Mouse (Mus musculus) macrophage (primary cell): Measurements from ENCODE around the gene Nmnat3. TPM values are rescaled to one million over a fixed set of nuclear protein-coding genes. Genes with fewer than 3 reads are reported as not detected.

ENCODE experiments used
- H3K27ac ChIP-seq: fragments of 350-480 bp; formaldehyde crosslinking; 2 replicates; pipeline ENCODE4 v1.9.0; 2021
- H3K36me3 ChIP-seq: fragments of 350-480 bp; formaldehyde crosslinking; 2 replicates; pipeline ENCODE4 v1.9.0; 2021; ENCODE audit errors: inconsistent target
- H3K4me3 ChIP-seq: fragments of 350-480 bp; formaldehyde crosslinking; 2 replicates; pipeline ENCODE4 v1.9.0; 2021; ENCODE audit errors: inconsistent target
- H3K79me2 ChIP-seq: fragments of 350-480 bp; formaldehyde crosslinking; 2 replicates; pipeline ENCODE4 v1.9.0; 2021; ENCODE audit errors: inconsistent target
- WGBS: methylation state at CpG from one replicate; pipeline ENCODE4 v1.1.7; 2026; ENCODE audit warnings: inconsistent platforms; ENCODE audit not compliant: missing documents; 5-methylcytosine and 5-hydroxymethylcytosine counted together
- polyA plus RNA-seq: library from polyadenylated mRNA; stranded (reverse); fragments of 250-400 nt; gene quantifications from 3 replicates; pipeline ENCODE4 v1.2.4, GENCODE M21; 2018; ENCODE audit warnings: inconsistent platforms

Gene Nmnat3
- polyA plus RNA-seq, 1 experiment from 2014 or later = 5.7 TPM

DNA sequence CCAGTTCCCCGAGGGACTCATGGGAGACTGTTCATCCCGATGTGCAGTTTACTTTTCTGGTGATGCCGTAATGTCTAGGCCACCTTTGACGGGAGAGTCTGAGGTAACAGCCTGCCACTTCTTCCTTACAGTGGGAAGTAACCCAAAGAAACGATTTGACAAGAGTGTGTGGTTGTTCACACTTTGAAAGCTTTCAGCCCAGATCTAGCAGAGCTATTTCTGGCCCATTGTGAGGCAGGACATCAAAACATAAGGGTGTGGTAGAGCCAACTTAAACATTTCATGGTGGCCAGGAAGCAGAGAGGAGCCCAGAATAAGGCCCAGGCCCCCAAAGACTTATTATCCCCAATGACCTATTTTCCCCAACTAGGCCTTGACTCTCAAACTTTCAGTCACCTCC lies 114.4 kb downstream of the Nmnat3 start:
- 82% methylated on average over 5 of the region's 5 CpGs for WGBS
- no peak overlapping the region for H3K27ac ChIP-seq
- no peaks in the 10 kb centered on the region for H3K79me2 ChIP-seq
- no peaks in the 10 kb centered on the region for H3K36me3 ChIP-seq
- H3K4me3 ChIP-seq = no peak overlapping the region

DNA sequence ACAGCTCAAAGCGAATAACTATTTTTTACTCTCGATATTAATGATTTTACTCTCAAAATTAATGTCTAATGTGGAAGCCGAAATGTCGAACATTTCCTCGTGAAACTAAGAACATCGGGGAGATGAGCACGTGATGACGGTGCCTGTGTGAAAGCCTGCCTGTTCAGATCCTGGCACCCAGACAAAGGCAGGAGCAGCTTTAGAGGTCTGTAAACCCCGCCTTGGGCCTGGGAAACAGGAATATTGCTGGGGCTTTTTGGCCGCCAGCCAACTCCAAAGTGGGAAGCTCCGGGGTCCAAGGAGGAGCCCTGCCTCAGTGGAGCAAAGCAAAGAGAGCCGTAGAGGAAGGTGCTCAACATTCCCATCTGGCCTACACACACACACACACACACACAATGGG lies 120.5 kb downstream of the Nmnat3 start:
- Histone ChIP-seq H3K27ac (no peak overlapping the region), H3K79me2 (no peaks in the 10 kb centered on the region), H3K4me3 (no peak overlapping the region), H3K36me3 (no peaks in the 10 kb centered on the region)
- WGBS = 95% methylated on average over 12 of the region's 12 CpGs

DNA sequence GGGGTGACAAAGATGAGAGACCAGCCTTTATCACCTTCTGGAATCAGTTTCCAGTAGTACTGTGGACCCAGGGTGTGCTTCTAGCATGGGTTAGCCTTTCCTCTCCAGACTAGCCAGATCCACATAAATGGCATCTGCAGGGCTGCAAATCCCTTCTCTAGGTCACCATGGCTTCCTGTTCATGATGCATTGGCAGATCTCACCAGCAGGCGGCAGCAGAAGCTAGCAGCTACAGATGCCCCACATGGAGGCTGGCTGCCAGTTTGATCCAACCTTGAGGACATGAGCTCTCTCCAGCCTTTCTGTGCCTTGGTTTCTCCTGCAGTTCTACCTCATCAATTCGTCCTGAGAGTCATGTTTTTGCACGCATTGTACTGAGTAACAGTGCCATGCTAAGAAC lies 121.9 kb downstream of the Nmnat3 start:
- Histone ChIP-seq H3K4me3 (no peak overlapping the region), H3K36me3 (no peaks in the 10 kb centered on the region), H3K27ac (no peak overlapping the region), H3K79me2 (no peaks in the 10 kb centered on the region)
- 57% methylated on average over 3 of the region's 3 CpGs for WGBS

DNA sequence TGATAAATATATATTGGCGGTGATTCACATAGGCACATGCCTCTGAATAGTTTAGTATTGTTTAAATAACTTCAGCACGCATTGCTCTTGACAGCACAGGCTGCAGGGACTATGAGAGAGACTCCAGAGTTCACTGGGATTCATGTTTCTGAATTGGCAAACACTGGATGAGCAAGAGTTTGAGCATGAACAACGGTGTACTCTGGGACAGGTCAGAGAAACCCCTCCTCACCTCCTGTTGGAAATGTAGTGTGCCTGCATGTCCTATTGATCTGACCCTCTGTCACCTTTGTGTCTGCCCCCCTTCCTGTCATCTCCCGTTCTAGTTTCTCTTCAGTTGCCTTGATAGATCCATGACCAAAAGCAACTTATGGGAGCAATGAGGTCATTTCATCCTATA lies 128.2 kb downstream of the Nmnat3 start:
- H3K36me3 ChIP-seq = no peaks in the 10 kb centered on the region
- WGBS = 91% methylated on average over 4 of the region's 4 CpGs

DNA sequence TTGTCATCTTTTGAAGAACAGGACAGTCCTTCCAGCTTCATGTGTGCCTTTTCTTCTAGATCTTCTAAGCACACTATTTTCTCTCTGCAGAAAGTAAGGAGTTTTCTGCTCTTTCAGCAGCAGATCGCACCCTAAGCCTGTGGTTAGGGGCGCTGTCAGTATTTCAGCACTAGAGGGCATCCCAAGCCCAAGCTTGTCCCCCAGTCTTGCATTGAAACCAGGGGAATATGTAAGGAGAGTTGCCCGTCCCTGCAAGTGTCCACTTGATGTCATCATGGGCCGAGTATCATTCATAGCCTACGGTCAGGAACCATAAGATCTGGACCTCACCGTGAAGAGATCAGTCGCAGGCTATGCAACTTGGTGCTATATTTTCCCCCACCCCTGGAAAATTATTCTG lies 130.7 kb downstream of the Nmnat3 start:
- 63% methylated on average over 7 of the region's 7 CpGs for WGBS
- no peaks in the 10 kb centered on the region for H3K79me2 ChIP-seq
- no peaks in the 10 kb centered on the region for H3K36me3 ChIP-seq
- no peak overlapping the region for H3K4me3 ChIP-seq
- no peak overlapping the region for H3K27ac ChIP-seq

More for the DNA sequence above, 128.2 kb downstream of the Nmnat3 start:
- H3K27ac ChIP-seq = no peak overlapping the region
- H3K79me2 ChIP-seq = no peaks in the 10 kb centered on the region
- no peak overlapping the region for H3K4me3 ChIP-seq

DNA sequence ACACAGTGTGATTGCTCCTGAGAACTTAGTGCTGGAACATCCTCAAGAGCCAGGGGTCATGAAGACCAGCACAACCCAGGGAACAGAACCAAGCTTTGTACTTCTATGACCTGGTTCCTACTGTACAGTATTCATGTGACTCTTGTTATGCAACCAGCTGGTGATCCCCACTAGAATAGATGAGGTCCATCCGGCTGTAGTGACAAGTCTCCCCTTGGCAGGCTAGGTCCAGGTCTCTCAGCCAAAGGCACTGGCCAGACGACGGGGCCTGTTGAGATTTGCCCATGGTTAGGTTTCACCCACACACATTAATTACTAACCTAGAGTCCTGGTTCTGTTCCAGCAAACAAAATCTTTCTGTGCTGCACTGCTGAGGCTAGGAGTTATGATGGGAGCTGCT lies 131.1 kb downstream of the Nmnat3 start:
- WGBS = 96% methylated on average over 3 of the region's 3 CpGs
- Histone ChIP-seq H3K36me3 (no peaks in the 10 kb centered on the region), H3K27ac (no peak overlapping the region), H3K4me3 (no peak overlapping the region), H3K79me2 (no peaks in the 10 kb centered on the region)

DNA sequence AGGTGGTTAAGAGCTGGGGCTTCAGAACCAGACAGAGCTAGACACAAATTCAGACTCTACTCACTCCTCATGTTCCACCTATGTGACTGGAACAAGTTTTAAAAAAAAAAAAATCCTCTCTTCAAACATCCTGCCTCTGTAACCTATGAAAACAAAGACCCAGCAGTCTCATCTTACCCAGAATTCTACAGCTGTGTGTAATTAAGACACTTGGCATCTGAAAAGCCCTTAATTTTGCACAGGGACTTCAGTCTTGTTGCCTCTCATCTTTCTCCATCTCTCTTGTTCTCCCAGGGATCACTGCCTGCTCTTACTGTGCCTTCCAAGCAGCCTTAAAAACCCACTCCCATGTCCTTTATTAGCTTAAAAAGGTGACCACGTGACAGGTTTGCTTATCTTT lies 133.4 kb downstream of the Nmnat3 start:
- 53% methylated on average over 1 of the region's 1 CpGs for WGBS
- H3K27ac ChIP-seq = no peak overlapping the region
- H3K36me3 ChIP-seq = no peaks in the 10 kb centered on the region
- no peak overlapping the region for H3K4me3 ChIP-seq
- H3K79me2 ChIP-seq = no peaks in the 10 kb centered on the region

DNA sequence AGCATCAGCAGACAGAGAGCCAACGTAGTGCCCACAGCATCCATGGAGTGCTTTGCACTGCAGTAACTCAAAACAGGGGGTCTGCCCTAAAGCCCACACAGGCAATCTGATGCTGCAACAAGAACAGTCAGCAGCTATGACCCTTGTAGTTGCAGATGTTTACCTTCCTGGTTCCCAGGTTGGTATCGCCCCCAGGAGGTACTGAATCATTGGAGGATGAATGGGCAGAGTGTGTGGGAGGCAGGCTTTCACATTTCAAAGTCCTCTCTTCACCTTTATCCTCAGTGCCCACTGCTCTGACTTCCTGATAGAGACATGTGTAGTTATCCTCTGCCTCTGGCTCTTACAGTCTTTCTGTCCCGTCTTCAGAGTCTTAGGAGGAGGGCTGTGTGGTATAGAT lies 134.7 kb downstream of the Nmnat3 start:
- Histone ChIP-seq H3K27ac (no peak overlapping the region), H3K36me3 (no peaks in the 10 kb centered on the region), H3K79me2 (no peaks in the 10 kb centered on the region), H3K4me3 (no peak overlapping the region)
- 86% methylated on average over 3 of the region's 3 CpGs for WGBS

DNA sequence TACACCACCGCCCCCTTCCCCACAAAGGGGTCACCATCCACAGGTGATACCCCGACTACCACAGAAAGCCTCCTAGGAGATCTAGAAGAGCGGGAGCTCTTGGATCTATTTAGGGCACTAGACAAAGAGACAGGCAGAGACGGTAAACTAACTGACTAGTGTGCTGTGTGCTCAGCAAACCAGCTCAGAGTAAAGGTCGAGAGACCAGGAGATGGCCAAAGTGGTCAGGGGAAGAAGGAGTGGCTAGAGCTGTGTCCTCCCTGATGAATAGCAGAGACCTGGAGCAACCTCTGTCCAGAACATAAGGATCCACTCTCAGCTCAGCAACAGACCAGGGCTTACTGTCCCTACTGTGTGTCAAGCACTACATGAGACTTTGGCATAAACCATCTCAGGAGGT lies 135.4 kb downstream of the Nmnat3 start, which contains the start of gene Rbp1:
Rbp1 (plus strand) TSS at position 306 of the 400 bp plus-strand sequence.
- no peak within 1 kb of the TSS for H3K27ac ChIP-seq

DNA sequence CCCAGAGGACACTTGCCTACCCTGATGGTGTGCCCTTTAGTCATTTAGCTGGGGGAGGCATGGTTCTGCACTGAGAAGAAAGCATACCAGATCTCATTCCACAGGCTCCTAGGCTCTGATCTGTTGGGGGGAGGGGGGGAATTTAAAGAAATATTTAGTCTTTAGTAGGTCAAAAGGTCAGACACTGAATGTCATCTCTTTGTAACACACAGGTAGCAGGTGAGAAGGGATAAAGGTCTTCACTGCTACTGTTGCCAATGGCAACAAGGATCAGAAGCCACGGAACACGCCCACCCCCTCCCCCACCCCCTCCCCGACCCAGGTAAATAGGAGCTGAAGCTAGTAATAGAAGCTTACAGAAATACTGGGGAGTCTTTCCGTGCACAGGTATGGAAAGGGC lies 136.5 kb downstream of the Nmnat3 start:
- 57% methylated on average over 4 of the region's 4 CpGs for WGBS
- no peak overlapping the region for H3K4me3 ChIP-seq
- no peaks in the 10 kb centered on the region for H3K36me3 ChIP-seq
- no peaks in the 10 kb centered on the region for H3K79me2 ChIP-seq
- no peak overlapping the region for H3K27ac ChIP-seq

More for the DNA sequence above, 135.4 kb downstream of the Nmnat3 start, which contains the start of gene Rbp1:
- 95% methylated on average over 5 of the region's 5 CpGs for WGBS
- no peaks in the 10 kb centered on the region for H3K36me3 ChIP-seq
- H3K4me3 ChIP-seq = no peak within 1 kb of the TSS
- H3K79me2 ChIP-seq = no peaks in the 10 kb centered on the region

DNA sequence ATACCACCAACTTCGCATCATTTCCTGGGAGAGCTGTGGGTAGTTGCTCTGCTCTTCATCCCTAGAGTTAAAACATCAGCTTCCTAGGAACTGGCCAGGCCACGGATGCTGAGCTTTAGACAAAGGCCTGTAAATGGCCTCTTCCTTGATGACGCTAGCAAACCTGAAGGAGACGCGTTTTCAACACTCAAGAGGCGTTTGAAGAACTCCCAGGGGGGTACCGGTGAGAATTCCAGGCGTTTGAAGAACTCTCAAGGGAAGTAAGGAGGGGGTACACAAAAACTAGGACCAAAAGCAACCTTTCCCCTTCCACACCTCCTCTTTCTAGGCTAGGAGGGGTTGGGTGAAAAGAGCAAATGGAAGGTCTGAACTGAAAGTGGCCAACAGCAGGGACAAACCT lies 137.1 kb downstream of the Nmnat3 start:
- Histone ChIP-seq H3K36me3 (no peaks in the 10 kb centered on the region), H3K79me2 (no peaks in the 10 kb centered on the region), H3K27ac (no peak overlapping the region), H3K4me3 (no peak overlapping the region)
- WGBS = 6% methylated on average over 8 of the region's 8 CpGs

DNA sequence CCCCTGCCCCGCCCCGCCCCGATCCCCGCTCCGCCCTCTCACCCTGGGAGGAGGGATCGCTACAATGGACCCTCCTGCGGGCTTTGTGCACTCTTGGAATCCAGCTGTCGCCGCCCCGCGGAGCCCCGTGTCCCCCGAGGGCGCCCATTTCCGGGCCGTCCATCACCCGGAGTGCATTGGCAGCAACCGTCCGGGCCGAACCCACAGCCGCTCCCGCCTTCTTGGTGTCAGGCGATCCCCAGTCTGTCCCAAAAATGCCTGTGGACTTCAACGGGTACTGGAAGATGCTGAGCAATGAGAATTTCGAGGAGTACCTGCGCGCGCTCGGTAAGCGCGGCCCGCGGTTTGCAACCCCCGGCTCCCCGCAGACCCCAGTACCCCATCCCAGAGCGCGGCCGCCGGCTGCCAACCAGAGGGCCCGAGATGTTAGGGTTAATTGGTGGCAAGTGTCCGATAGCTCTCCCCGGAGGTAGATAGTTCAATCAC lies 137.5 kb downstream of the Nmnat3 start:
- Histone ChIP-seq H3K27ac (no peak overlapping the region), H3K36me3 (no peaks in the 10 kb centered on the region), H3K4me3 (no peak overlapping the region), H3K79me2 (no peaks in the 10 kb centered on the region)
- WGBS = 1% methylated on average over 33 of the region's 42 CpGs

DNA sequence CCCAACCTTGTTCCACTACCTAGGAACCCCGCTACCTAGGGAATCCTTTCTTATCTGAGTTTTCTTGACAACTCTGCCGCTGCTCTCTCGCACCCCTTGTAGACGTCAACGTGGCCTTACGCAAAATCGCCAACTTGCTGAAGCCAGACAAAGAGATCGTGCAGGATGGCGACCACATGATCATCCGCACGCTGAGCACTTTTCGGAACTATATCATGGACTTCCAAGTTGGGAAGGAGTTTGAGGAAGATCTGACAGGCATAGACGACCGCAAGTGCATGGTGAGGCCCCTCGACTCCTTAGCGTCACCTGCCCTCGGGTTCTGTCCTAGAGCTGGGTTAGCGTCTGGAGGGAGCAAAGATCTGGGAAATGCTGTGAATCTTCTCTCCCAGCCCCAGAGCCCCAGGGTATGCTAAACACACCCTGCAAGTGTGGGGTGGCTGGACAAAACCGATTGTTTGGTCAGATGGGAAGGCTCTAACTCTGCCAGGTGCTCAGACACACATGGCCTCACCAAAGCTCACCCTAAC lies 138.2 kb downstream of the Nmnat3 start:
- WGBS = 13% methylated on average over 19 of the region's 19 CpGs
- Histone ChIP-seq H3K79me2 (no peaks in the 10 kb centered on the region), H3K36me3 (no peaks in the 10 kb centered on the region), H3K4me3 (no peak overlapping the region), H3K27ac (no peak overlapping the region)

DNA sequence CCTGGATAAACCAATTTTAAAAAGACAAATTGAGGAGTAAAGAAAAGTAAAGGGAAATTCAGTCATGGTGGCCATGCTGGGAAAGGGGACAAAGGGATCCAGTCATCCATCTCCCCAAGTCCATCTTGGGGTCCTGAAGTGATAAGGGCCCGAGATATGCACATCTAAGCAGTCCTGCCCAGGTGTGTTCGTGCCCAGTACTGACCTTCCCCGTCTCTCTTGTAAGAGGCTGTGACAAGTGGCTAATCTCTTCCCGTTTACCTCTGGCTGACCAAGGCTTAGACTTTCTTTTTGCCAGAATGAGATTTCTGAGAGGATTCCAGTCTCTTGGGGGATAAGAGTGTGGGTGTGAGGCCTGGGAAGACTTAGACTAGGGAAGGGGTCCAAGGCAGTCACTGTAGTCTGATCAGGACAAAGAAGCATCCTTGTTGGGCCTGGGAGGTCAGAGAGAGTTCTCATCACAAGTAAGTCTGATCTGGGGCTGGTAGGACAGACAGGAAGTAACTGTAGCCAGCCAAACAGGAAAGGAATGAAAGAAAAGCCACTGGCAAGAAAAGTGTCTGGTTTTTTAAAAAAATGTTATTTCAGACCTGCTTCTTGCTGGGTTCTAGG lies 140.8 kb downstream of the Nmnat3 start:
- Histone ChIP-seq H3K79me2 (no peaks in the 10 kb centered on the region), H3K4me3 (no peak overlapping the region), H3K27ac (no peak overlapping the region), H3K36me3 (no peaks in the 10 kb centered on the region)
- 83% methylated on average over 4 of the region's 4 CpGs for WGBS

DNA sequence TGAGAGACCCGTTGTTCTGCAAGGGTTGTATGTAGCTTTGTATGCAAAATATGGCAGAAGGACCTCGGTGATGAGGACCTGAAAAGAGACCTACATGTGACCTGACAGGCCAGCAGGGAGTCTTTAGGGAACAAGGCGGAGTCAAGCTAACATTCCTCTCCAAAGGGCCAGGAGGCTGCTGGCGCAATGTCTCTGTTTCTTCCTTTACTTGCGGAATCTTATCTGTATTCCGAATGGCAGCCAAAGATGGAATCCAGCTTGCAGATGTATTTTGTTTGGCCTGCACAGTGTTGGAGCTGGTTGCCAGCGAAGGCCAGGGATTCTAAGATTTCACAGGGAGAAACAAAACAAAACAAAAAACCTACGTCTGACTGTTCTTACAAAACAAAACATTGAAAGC lies 141.5 kb downstream of the Nmnat3 start:
- Histone ChIP-seq H3K27ac (no peak overlapping the region), H3K4me3 (no peak overlapping the region)
- 80% methylated on average over 8 of the region's 8 CpGs for WGBS

DNA sequence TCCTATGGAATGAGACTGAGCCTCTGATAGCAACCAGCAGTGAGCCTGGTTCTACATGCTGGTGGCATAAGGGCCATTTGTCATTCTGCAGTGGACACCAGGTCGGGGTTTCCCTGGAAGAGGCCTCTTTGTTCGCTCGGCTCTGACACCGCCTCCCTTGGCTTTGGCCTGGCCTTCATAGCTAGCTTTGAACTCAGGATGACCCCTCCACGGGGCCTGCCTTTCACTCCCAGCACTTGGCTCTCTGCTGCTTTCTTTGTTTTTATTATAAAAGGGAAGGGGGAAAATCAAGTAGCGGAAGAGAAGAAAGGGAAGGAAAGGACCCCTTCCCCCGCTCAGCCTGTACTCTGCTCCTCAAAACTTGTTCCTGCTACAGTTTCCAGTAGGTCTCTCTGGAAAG lies 142.6 kb downstream of the Nmnat3 start:
- Histone ChIP-seq H3K79me2 (no peaks in the 10 kb centered on the region), H3K4me3 (no peak overlapping the region), H3K36me3 (no peaks in the 10 kb centered on the region), H3K27ac (no peak overlapping the region)
- 71% methylated on average over 7 of the region's 7 CpGs for WGBS

More for the DNA sequence above, 141.5 kb downstream of the Nmnat3 start:
- no peaks in the 10 kb centered on the region for H3K36me3 ChIP-seq
- no peaks in the 10 kb centered on the region for H3K79me2 ChIP-seq
